8 mouse cellular contexts compared by ENCODE assay signal in genomic region chr8:117646020-117646419, GRCm38 (mm10). TPM values are rescaled to one million over a fixed set of nuclear protein-coding genes. Genes with fewer than 3 reads are reported as not detected.
DNase-seq lines count a peak whose midpoint lies in the region; ATAC-seq and TF ChIP-seq lines count a peak whose summit lies in the region.

No protein-coding gene starts in this region.

- H3K9ac ChIP-seq in heart, embryonic 11.5 days (ENCODE audit: low read depth, low read length) = no peak overlapping the region

- H3K4me1 ChIP-seq in heart, embryonic 11.5 days (ENCODE audit: control insufficient read depth, insufficient read depth, low read length) = no peaks in the 10 kb centered on the region
- no peaks in the 10 kb centered on the region for H3K4me1 ChIP-seq in bone marrow macrophage, adult 2 months (ENCODE audit: control insufficient read depth, insufficient read depth, low read length)

- peak; percentile 44; the same call in 1 of the 2 replicates for TF ChIP-seq CTCF in bone marrow macrophage, adult 2 months (IDR thresholded peaks at IDR 0.05; ENCODE audit: low read depth, low read length)

- no peak overlapping the region for H3K4me2 ChIP-seq in heart, embryonic 11.5 days

- H3K4me3 ChIP-seq in heart, embryonic 11.5 days (ENCODE audit: low read depth, low read length) = no peak overlapping the region
- no peak overlapping the region for H3K4me3 ChIP-seq in bone marrow macrophage, adult 2 months (ENCODE audit: insufficient read depth, low read length)

- peaks cover 2% of the 10 kb centered on the region; the same call in 1 of the 2 replicates for H3K9me3 ChIP-seq in heart, embryonic 11.5 days (replicated peaks; ENCODE audit: control insufficient read depth, low read length)

- H3K27ac ChIP-seq in heart, embryonic 11.5 days (ENCODE audit: low read depth, low read length) = no peak overlapping the region
- H3K27ac ChIP-seq in bone marrow macrophage, adult 2 months (ENCODE audit: insufficient read depth, low read depth, low read length) = no peak overlapping the region

- no peaks in the 10 kb centered on the region for H3K36me3 ChIP-seq in heart, embryonic 11.5 days (ENCODE audit: control insufficient read depth, insufficient read depth, low read length)

- H3K27me3 ChIP-seq in heart, embryonic 11.5 days (ENCODE audit: control insufficient read depth, insufficient read depth, low read length) = no peaks in the 10 kb centered on the region

- intact Hi-C loops in heart, postnatal 10 days (cut with DNase I) = loop anchor here (5.0 to 10.0 kb wide), 2 partner anchors 216 to 1419 kb away; no protein-coding TSS in a partner anchor
- intact Hi-C loops in heart, postnatal 14 days (cut with DNase I) = loop anchor here (5.0 kb wide), 1 partner anchor 216 kb away; no protein-coding TSS in a partner anchor

- peak; percentile 59 to 72 for DNase-seq in heart, postnatal 10 days
- DNase-seq in ES-CJ7 (ENCODE audit: low read depth, low spot score) = peak; percentile 64
- peak; percentile 52 to 71 for DNase-seq in heart, postnatal 14 days
- peak; percentile 16 to 52 for DNase-seq in layer of hippocampus, postnatal 36 days
- DNase-seq in naive thymus-derived CD4-positive, alpha-beta T cell, adult 2 months (ENCODE audit: low read depth) = peak; percentile 6
- DNase-seq in yolk sac, embryonic 10.5 days (ENCODE audit: low spot score) = peak; percentile 76

- ATAC-seq in heart, embryonic 11.5 days (replicated peaks; ENCODE audit: insufficient number of reproducible peaks, low FRiP score, low TSS enrichment) = no peak

- 42% methylated on average over 2 of the region's 2 CpGs for WGBS in heart, embryonic 11.5 days (ENCODE audit: insufficient replicate concordance)

- TF ChIP-seq POLR2A in bone marrow macrophage, adult 2 months (IDR thresholded peaks at IDR 0.05; ENCODE audit: borderline replicate concordance, low read depth, low read length) = no peak

RNA-seq across cellular contexts. Expression of gene Sdr42e1, which starts 27.5 kb away (rescaled TPM):
- total RNA-seq in heart, postnatal 10 days (2021) = 1 to 10 TPM; 1.6 to 2.1 TPM
- polyA plus RNA-seq in heart, embryonic 11.5 days (2014; fragmentation: Nextera tagmentation; extraction: Ambion mirVana) = 0.37 and 0.45 TPM in 2 replicates
- polyA plus RNA-seq in bone marrow macrophage, adult 2 months (2012; ENCODE audit: insufficient read depth, insufficient read length, missing spikeins) = 4.7 and 7.2 TPM in 2 replicates
- 1 to 10 TPM; 1.6 to 2.2 TPM for total RNA-seq in heart, postnatal 14 days (2021)
- 1 to 10 TPM; 4.1 to 4.2 TPM for total RNA-seq in layer of hippocampus, postnatal 36 days (2021)

RNA-seq across cellular contexts. Expression of gene Hsd17b2, which starts 55.7 kb away (rescaled TPM):
- not detected for total RNA-seq in heart, postnatal 10 days (2021)
- polyA plus RNA-seq in heart, embryonic 11.5 days (2014; fragmentation: Nextera tagmentation; extraction: Ambion mirVana) = 0.34 and 0.46 TPM in 2 replicates
- polyA plus RNA-seq in bone marrow macrophage, adult 2 months (2012; ENCODE audit: insufficient read depth, insufficient read length, missing spikeins) = not detected in 2 replicates
- total RNA-seq in heart, postnatal 14 days (2021) = not detected
- total RNA-seq in layer of hippocampus, postnatal 36 days (2021) = not detected

Comparison
In these comparisons a context has a peak if more than half of its experiments do, and no peak if none do; other contexts are left out.
1. DNase-seq: peak in every context shown above with its lines; median percentile 76 in yolk sac, embryonic 10.5 days; 66 in heart, postnatal 10 days; 64 in ES-CJ7; 62 in heart, postnatal 14 days; 34 in layer of hippocampus, postnatal 36 days; 6 in naive thymus-derived CD4-positive, alpha-beta T cell, adult 2 months.